Mouse (Mus musculus): ENCODE measurements around the gene Nfkbil1. TPM values are rescaled to one million over a fixed set of nuclear protein-coding genes. Genes with fewer than 3 reads are reported as not detected.

Nfkbil1 gene
- polyA plus RNA-seq, 2 experiments from 2014 or later, result 3.4 to 4.4 TPM

DNA sequence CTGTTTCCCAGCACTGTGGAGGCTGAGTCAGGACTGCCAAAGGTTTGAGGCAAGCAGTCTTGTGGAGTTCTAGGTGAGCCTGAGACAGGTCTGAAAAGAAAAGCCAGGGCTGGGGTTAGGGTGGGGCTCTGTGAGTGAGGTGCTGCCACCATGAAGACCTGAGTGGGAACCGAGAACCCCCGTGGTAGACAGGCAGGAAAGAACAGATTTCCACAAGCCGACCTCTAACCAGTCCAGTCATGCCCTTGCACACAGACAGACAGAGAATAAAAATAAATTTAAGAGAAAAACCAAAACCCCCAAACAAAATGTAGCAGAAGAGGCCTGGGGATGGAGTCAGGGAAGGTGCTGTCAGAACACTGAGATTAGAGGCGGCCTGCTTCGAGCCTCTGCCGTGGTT is 60.2 kb downstream of the Nfkbil1 start:
- ATAC-seq, result no peak

DNA sequence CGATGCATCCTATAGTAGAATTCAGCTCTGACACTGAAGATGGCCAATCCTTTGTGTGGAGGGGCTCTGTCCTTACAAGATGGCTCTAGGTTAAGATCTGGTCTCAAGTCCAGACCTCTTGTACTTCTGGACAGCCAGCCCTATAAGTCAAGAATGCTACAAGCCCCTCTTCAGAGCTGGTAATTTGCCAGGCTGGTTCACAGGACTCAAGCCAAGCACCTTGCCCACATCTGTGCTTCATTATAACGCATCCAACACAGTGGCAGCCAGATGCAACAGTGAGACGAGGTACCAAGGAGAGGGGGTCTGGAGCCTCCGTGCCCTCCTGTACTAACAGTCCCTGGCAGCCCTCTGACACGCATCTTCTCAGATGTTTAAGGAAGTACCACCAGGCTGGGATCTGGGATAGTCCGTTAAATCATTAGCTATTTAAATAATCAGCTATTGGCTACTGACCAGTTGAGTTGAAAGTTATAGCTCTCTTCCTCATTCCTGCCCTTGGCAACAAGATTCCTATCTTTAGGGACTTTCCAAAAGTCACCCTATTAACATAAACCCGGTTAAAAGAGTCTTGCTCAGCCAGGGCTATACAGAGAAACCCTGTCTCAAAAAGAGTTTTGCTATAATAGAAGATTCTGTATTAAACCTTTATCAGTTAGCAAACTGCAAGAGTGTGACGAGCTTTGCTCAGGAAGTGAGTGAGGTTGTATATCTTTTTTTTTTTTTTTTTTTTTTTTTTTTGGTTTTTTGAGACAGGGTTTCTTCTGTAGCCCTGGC is 61.2 kb downstream of the Nfkbil1 start:
- ATAC-seq, result peak; percentile 47

DNA sequence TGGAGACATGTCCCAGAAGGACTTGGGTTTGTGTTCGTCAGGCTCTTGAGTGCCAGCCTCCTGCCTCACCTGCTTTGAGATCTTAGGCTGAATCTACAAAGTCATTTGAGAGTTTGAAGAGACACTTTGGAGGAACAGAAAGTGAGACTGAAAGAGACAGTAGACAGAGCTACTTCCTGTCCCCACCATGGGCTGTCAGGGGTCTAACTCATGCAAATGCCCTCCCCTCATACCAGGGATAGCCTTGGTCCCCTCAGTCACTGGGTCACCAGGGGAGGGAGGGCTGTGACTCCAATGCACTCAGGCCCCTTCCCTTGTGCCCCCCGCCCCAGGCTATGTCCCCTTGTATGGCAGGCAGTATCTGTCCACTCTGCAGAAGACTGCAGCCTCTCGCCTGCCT is 62.3 kb downstream of the Nfkbil1 start:
- peak; percentile 80 for ATAC-seq

DNA sequence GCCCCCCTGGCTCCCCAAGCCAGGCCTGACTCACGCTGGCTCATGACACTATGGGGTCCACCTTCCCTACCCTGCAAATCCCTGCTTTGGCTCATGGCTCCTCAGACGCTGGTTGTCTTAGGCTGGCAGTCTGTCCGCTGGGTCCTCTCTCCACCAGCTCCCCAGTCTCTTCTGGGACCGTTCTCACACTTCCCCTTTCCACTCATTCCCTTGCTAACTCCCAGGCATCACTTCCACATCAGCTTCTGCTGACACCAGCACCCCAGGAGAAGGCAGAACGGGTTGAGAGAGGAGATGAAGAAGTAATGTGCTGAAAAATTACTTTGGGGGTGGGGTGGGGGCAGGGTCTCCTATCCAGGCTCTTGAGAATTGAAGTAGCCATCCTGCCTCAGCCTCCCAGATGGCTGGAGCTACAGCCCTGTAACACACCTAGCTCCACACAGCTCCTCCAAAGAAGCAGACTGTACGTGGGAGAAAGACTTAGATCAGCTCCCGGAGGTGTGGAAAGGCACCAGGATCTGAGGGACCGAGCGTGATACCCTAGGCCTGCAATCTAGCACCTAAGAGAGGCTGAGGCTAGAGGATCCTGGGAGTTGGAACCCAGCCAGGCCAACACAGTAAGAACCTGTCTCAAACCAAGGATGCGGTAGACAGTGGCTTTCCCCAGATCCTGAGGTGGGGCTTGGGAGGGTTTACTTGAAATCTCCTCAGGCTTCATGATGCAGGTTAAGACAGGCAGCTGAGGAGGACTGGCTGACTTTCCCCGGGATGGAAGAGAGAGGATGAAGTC is 63.0 kb downstream of the Nfkbil1 start:
- peak; percentile 44 for ATAC-seq

Other genes with a start within 250 kb of the Nfkbil1 start
- 10 to 100 TPM; 28.5 to 29.1 TPM for gene Vars, start 234.8 kb downstream of the Nfkbil1 start, polyA plus RNA-seq (2017; shearing (Covaris generic))
- under 1 TPM; 0.11 to 0.12 TPM for gene Vwa7, start 219.2 kb downstream of the Nfkbil1 start, polyA plus RNA-seq (2017; shearing (Covaris generic))
- gene Sapcd1, start 207.8 kb downstream of the Nfkbil1 start, polyA plus RNA-seq (2017; shearing (Covaris generic)), result 1 to 10 TPM; 1.8 to 2.1 TPM
- gene Msh5, start 189.0 kb downstream of the Nfkbil1 start, polyA plus RNA-seq (2017; shearing (Covaris generic)), result 1 to 10 TPM; 1.3 to 1.6 TPM
- 100 to 1,000 TPM; 464 to 670 TPM for gene Clic1, start 185.8 kb downstream of the Nfkbil1 start, polyA plus RNA-seq (2017; shearing (Covaris generic))
- 1 to 10 TPM in 1 of 2 experiments, under 1 TPM in 1; 0.36 to 1.8 TPM for gene Ddah2, start 176.8 kb downstream of the Nfkbil1 start, polyA plus RNA-seq (2017; shearing (Covaris generic))
- gene Ly6g6c, start 170.4 kb downstream of the Nfkbil1 start, polyA plus RNA-seq (2017; shearing (Covaris generic)), result not detected
- gene Mpig6b, start 169.6 kb downstream of the Nfkbil1 start, polyA plus RNA-seq (2017; shearing (Covaris generic)), result not detected
- gene Ly6g6e, start 158.9 kb downstream of the Nfkbil1 start, polyA plus RNA-seq (2017; shearing (Covaris generic)), result not detected
- not detected for gene Ly6g6d, start 157.7 kb downstream of the Nfkbil1 start, polyA plus RNA-seq (2017; shearing (Covaris generic))
- gene Ly6g6f, start 150.2 kb downstream of the Nfkbil1 start, polyA plus RNA-seq (2017; shearing (Covaris generic)), result under 1 TPM in 1 of 2 experiments, not detected in 1; 0.29 TPM
- gene Abhd16a, start 146.5 kb downstream of the Nfkbil1 start, polyA plus RNA-seq (2017; shearing (Covaris generic)), result 10 to 100 TPM; 18.7 to 20.6 TPM
- not detected for gene Ly6g5c, start 127.5 kb downstream of the Nfkbil1 start, polyA plus RNA-seq (2017; shearing (Covaris generic))
- gene Ly6g5b, start 120.4 kb downstream of the Nfkbil1 start, polyA plus RNA-seq (2017; shearing (Covaris generic)), result 1 to 10 TPM; 1.9 to 2.4 TPM
- 10 to 100 TPM; 60.4 to 70.2 TPM for gene Gpank1, start 114.3 kb downstream of the Nfkbil1 start, polyA plus RNA-seq (2017; shearing (Covaris generic))
- gene Csnk2b, start 113.7 kb downstream of the Nfkbil1 start, polyA plus RNA-seq (2017; shearing (Covaris generic)), result 100 to 1,000 TPM; 274 to 355 TPM
- 10 to 100 TPM; 22.6 to 26.3 TPM for gene D17H6S53E, start 109.4 kb downstream of the Nfkbil1 start, polyA plus RNA-seq (2017; shearing (Covaris generic))
- not detected for gene Apom, start 103.7 kb downstream of the Nfkbil1 start, polyA plus RNA-seq (2017; shearing (Covaris generic))
- 10 to 100 TPM; 26.2 to 34.1 TPM for gene Bag6, start 100.6 kb downstream of the Nfkbil1 start, polyA plus RNA-seq (2017; shearing (Covaris generic))
- gene Prrc2a, start 70.9 kb downstream of the Nfkbil1 start, polyA plus RNA-seq (2017; shearing (Covaris generic)), result 10 to 100 TPM; 38.8 to 78.9 TPM
- gene Aif1, start 59.7 kb downstream of the Nfkbil1 start, polyA plus RNA-seq (2017; shearing (Covaris generic)), result 1 to 10 TPM in 1 of 2 experiments, under 1 TPM in 1; 0.91 to 1.9 TPM
- 10 to 100 TPM in 1 of 2 experiments, 1 to 10 TPM in 1; 5.4 to 13.4 TPM for gene Lst1, start 47.4 kb downstream of the Nfkbil1 start, polyA plus RNA-seq (2017; shearing (Covaris generic))
- gene Ltb, start 41.4 kb downstream of the Nfkbil1 start, polyA plus RNA-seq (2017; shearing (Covaris generic)), result 100 to 1,000 TPM; 134 to 383 TPM
- 10 to 100 TPM; 21.5 to 21.6 TPM for gene Tnf, start 33.8 kb downstream of the Nfkbil1 start, polyA plus RNA-seq (2017; shearing (Covaris generic))
- gene Lta, start 30.4 kb downstream of the Nfkbil1 start, polyA plus RNA-seq (2017; shearing (Covaris generic)), result 10 to 100 TPM; 70.5 to 90.5 TPM
- gene Gm16181, start 15.0 kb downstream of the Nfkbil1 start, polyA plus RNA-seq (2017; shearing (Covaris generic)), result 1 to 10 TPM in 1 of 2 experiments, not detected in 1; 1.8 TPM
- 1 to 10 TPM; 2.3 to 4.0 TPM for gene Atp6v1g2, start 2.1 kb downstream of the Nfkbil1 start, polyA plus RNA-seq (2017; shearing (Covaris generic))
- 100 to 1,000 TPM; 200 to 247 TPM for gene Ddx39b, start 6.0 kb upstream of the Nfkbil1 start, polyA plus RNA-seq (2017; shearing (Covaris generic))
- 1,000 to 10,000 TPM; 3,460 to 4,099 TPM for gene H2-D1, start 26.9 kb upstream of the Nfkbil1 start, polyA plus RNA-seq (2017; shearing (Covaris generic))
- gene H2-Q1, start 84.6 kb upstream of the Nfkbil1 start, polyA plus RNA-seq (2017; shearing (Covaris generic)), result not detected
- gene H2-Q2, start 106.5 kb upstream of the Nfkbil1 start, polyA plus RNA-seq (2017; shearing (Covaris generic)), result 1 to 10 TPM; 7.5 to 8.8 TPM
- 10 to 100 TPM; 12.1 to 12.7 TPM for gene H2-Q4, start 143.8 kb upstream of the Nfkbil1 start, polyA plus RNA-seq (2017; shearing (Covaris generic))
- 100 to 1,000 TPM; 450 to 531 TPM for gene H2-Q6, start 189.1 kb upstream of the Nfkbil1 start, polyA plus RNA-seq (2017; shearing (Covaris generic))
- gene H2-Q7, start 203.4 kb upstream of the Nfkbil1 start, polyA plus RNA-seq (2017; shearing (Covaris generic)), result 1,000 to 10,000 TPM; 1,012 to 1,237 TPM
- gene H2-Q10, start 234.3 kb upstream of the Nfkbil1 start, polyA plus RNA-seq (2017; shearing (Covaris generic)), result 10 to 100 TPM in 1 of 2 experiments, 1 to 10 TPM in 1; 7.3 to 20.1 TPM

All from activated CD4-positive, CD25-positive, alpha-beta regulatory T cell, adult 4 months (primary cell).